Mouse (Mus musculus) embryonic facial prominence, embryonic 10.5 days (tissue): ENCODE measurements around the gene Olfr1380. TPM values are rescaled to one million over a fixed set of nuclear protein-coding genes. Genes with fewer than 3 reads are reported as not detected.
"Not testable (repeated sequence)": the region's sequence is repeated elsewhere in the genome, so short reads cannot be mapped to it uniquely, and the experiment has no call there.

Experiments
- DNase-seq: peaks from one replicate; pipeline ENCODE4 v3.0.0-alpha.2; 2017; ENCODE audit warnings: low spot score
- H3K27ac ChIP-seq: fragments of 300-500 bp; sonication (generic); replicated peaks from 2 replicates; pipeline ENCODE4 v1.5.1; 2016; ENCODE audit warnings: mild to moderate bottlenecking
- H3K27me3 ChIP-seq: fragments of 300-500 bp; sonication (generic); replicated peaks from 2 replicates; pipeline ENCODE4 v1.6.1; 2016; ENCODE audit warnings: low read depth, mild to moderate bottlenecking; ENCODE audit not compliant: poor library complexity, severe bottlenecking
- H3K36me3 ChIP-seq: fragments of 300-500 bp; sonication (generic); replicated peaks from 2 replicates; pipeline ENCODE4 v1.6.1; 2016; ENCODE audit warnings: mild to moderate bottlenecking, moderate library complexity
- H3K4me1 ChIP-seq: fragments of 300-500 bp; sonication (generic); 2 replicates; pipeline ENCODE4 v1.6.1; 2016
- H3K4me3 ChIP-seq: fragments of 300-500 bp; sonication (generic); 2 replicates; pipeline ENCODE4 v1.5.1; 2016; ENCODE audit warnings: mild to moderate bottlenecking, moderate library complexity
- H3K9me3 ChIP-seq: fragments of 300-500 bp; sonication (generic); 2 replicates; pipeline ENCODE4 v1.6.1; 2016; ENCODE audit warnings: mild to moderate bottlenecking
- WGBS: fragments of 180-500 bp; shearing (Covaris S2); methylation state at CpG from one replicate; pipeline ENCODE4 v1.1.7; 2016; 5-methylcytosine and 5-hydroxymethylcytosine counted together
- polyA plus RNA-seq: library from polyadenylated mRNA; unstranded; fragments of >200 nt; fragmentation: Nextera tagmentation; extraction: Ambion mirVana; gene quantifications from 2 replicates; pipeline ENCODE4 v1.2.1, GENCODE M21; 2016

Olfr1380 gene
- not detected in 2 replicates for polyA plus RNA-seq

- H3K36me3 ChIP-seq, H3K4me3 ChIP-seq, H3K9me3 ChIP-seq, H3K4me1 ChIP-seq, H3K27me3 ChIP-seq, DNase-seq, H3K27ac ChIP-seq: not testable (repeated sequence)
- 70% methylated on average over 5 of the region's 5 CpGs for WGBS
Measured at GRCm38 (mm10) chr11:49556578-49556977, at the start of gene Olfr1380. TSS of gene Olfr1380 (plus strand) at chr11:49556878.

- no peak overlapping the region for H3K27ac ChIP-seq
- H3K4me1 ChIP-seq = no peaks in the 10 kb centered on the region
- no peaks in the 10 kb centered on the region for H3K36me3 ChIP-seq
- DNase-seq = no peak
- H3K27me3 ChIP-seq = no peaks in the 10 kb centered on the region
- whole genome bisulfite sequencing = 74% methylated on average over 5 of the region's 5 CpGs
- no peaks in the 10 kb centered on the region for H3K9me3 ChIP-seq
- no peak overlapping the region for H3K4me3 ChIP-seq
Measured at GRCm38 (mm10) chr11:49518086-49518485, 38.6 kb upstream of the Olfr1380 start.

DNA sequence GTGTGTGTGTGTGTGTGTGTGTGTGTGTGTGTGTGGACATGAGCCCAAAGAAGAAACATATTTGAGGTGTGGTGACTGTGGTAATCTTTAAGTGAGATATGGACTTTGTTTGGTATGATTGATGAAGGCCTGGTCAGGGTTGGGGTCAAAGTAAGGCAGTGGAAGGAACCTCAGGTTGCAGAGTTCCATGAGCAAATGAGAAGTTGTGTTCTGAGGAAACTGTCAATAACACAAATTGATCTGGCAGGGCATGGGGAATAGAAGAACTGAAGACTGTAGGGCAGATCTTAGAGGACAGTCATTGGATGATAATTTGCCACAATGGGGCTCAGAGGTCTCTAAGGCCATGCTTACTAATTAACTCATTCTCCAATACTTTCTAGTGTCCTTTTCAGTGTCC lies 37.3 kb upstream of the Olfr1380 start, which contains the start of gene Olfr1383:
TSS of gene Olfr1383 (plus strand) at position 301 of the 400 bp plus-strand sequence.
- H3K9me3 ChIP-seq = no peaks in the 10 kb centered on the region
- no peak within 1 kb of the TSS for H3K4me3 ChIP-seq
- no peak within 1 kb of the TSS for H3K27ac ChIP-seq
- no peaks in the 10 kb centered on the region for H3K36me3 ChIP-seq
- no peaks in the 10 kb centered on the region for H3K4me1 ChIP-seq
- no peaks in the 10 kb centered on the region for H3K27me3 ChIP-seq
- DNase-seq = no peak

GRCm38 (mm10) chr11:49527947-49528346 lies 28.7 kb upstream of the Olfr1380 start, which contains the start of gene Olfr1382:
TSS of gene Olfr1382 (plus strand) at chr11:49528247.
- 86% methylated on average over 3 of the region's 3 CpGs for WGBS
- no peaks in the 10 kb centered on the region for H3K4me1 ChIP-seq
- H3K27ac ChIP-seq = no peak within 1 kb of the TSS
- no peak within 1 kb of the TSS for H3K4me3 ChIP-seq
- no peaks in the 10 kb centered on the region for H3K36me3 ChIP-seq
- no peak for DNase-seq
- no peaks in the 10 kb centered on the region for H3K9me3 ChIP-seq
- no peaks in the 10 kb centered on the region for H3K27me3 ChIP-seq

DNA sequence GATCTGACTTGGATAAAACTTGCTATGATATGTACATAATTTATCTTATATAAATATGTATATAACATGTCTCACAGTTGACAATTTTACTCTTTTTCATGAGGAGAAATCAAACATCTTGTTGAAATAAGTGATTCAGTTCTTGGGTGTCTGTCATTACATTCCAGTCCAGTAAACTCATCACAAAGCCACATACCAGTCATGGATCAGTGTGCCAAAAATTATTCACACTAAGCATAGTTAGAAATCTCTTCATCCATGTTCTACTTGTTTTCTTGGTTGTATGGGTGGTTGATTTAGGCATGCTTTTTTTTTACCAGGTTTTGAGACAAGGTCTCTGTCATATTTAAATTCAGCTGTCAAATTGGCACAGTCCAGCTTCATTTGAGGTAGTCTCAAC lies 23.9 kb upstream of the Olfr1380 start:
- no peak overlapping the region for H3K4me3 ChIP-seq
- H3K27me3 ChIP-seq = no peaks in the 10 kb centered on the region
- no peaks in the 10 kb centered on the region for H3K36me3 ChIP-seq
- no peaks in the 10 kb centered on the region for H3K9me3 ChIP-seq
- DNase-seq = no peak
- no peak overlapping the region for H3K27ac ChIP-seq
- H3K4me1 ChIP-seq = no peaks in the 10 kb centered on the region

GRCm38 (mm10) chr11:49536631-49537030 lies 20.0 kb upstream of the Olfr1380 start:
- H3K27me3 ChIP-seq, DNase-seq, H3K9me3 ChIP-seq, H3K27ac ChIP-seq, H3K36me3 ChIP-seq, H3K4me1 ChIP-seq, H3K4me3 ChIP-seq: not testable (repeated sequence)
- WGBS = 89% methylated on average over 2 of the region's 2 CpGs

DNA sequence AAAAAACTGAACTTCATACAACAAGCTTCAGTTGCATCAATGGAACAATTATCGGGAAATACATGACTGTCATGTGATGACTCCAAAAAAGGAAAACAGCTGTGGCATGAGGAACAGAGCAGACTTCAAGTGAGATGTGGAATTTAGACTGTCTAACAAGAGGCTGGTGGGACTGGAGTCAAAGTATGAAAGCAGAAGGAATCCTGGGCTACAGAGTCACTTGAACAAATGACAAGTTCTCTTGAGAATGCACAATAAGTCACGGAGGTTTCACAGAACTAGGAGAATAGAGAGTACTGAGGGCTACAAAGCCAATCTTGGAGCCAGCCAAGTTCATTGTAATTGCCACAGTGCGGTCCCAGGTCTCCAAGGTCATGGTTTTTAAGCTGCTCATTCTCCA lies 13.5 kb upstream of the Olfr1380 start, which contains the start of gene Olfr1381:
TSS of gene Olfr1381 (plus strand) at position 301 of the 400 bp plus-strand sequence.
- not testable (repeated sequence) for H3K36me3 ChIP-seq, H3K4me3 ChIP-seq, H3K27ac ChIP-seq, H3K27me3 ChIP-seq, DNase-seq, H3K9me3 ChIP-seq, H3K4me1 ChIP-seq
- 81% methylated on average over 3 of the region's 3 CpGs for WGBS

DNA sequence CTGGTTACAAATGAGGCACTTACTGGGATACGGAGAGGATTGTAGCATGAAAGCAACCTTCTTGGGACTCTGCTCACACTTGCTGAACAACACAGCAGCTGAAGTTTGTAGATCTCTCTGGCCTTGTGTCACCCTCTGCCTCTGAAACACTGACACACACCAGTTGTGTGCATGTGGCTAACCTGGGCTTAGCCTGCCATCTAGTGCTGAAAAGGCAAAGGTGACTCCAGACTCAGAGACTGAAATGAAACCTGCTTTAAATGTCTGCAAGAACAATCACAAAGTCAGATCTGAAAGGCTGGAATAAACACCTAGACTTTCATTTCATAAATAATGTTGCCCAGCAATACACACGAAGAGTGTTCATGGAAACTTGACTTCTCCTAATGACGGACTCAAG lies 2.6 kb upstream of the Olfr1380 start:
- not testable (repeated sequence) for H3K27ac ChIP-seq, DNase-seq, H3K4me1 ChIP-seq, H3K27me3 ChIP-seq, H3K9me3 ChIP-seq, H3K36me3 ChIP-seq, H3K4me3 ChIP-seq
- 82% methylated on average over 3 of the region's 3 CpGs for WGBS

DNA sequence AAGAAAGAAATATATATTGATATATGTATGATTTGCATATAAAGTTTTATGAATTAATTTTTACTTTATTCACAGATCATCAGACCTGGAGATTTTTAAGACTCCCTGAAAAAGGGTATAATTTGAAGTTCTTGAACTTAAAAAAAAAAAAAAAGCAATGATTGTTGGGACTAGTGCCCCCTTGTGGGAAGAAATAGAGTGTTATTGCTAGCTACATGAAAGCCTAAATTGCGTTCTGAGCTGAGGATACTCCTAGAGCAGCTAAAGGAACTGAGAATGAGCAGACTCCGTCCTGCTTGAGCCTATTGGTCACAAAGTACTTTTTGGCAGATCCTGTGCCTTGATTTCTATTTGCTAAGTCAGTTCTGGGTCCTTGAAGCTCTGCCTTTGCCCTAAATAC lies 18.4 kb downstream of the Olfr1380 start:
- not testable (repeated sequence) for H3K4me1 ChIP-seq, H3K9me3 ChIP-seq, H3K4me3 ChIP-seq, H3K27ac ChIP-seq, H3K27me3 ChIP-seq, DNase-seq, H3K36me3 ChIP-seq
- WGBS = 42% methylated on average over 2 of the region's 2 CpGs

DNA sequence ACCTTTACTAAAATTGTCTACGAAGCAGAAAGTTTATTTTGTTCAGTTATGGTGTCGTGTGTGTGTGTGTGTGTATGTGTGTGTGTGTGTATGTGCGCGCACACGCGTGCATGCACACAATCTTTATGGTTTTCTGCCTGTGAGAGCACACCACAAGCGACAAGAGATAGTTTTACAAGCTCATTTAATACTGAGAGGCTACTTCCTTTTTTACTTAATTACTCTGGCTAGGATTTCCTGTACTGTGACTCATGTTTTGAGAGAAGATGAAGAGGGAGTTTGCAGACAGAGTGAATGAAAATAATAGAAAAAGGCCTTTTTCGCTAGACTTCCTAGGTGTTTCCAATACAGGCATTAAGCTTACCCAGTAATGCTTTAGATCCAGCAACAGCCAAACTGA lies 23.8 kb downstream of the Olfr1380 start:
- H3K9me3 ChIP-seq, H3K4me1 ChIP-seq, DNase-seq, H3K36me3 ChIP-seq, H3K27me3 ChIP-seq, H3K4me3 ChIP-seq, H3K27ac ChIP-seq: not testable (repeated sequence)
- WGBS = 85% methylated on average over 8 of the region's 8 CpGs

- H3K4me3 ChIP-seq = no peak overlapping the region
- no peaks in the 10 kb centered on the region for H3K36me3 ChIP-seq
- no peaks in the 10 kb centered on the region for H3K27me3 ChIP-seq
- 91% methylated on average over 19 of the region's 19 CpGs for WGBS
- no peak for DNase-seq
- no peaks in the 10 kb centered on the region for H3K9me3 ChIP-seq
- H3K27ac ChIP-seq = no peak overlapping the region
- no peaks in the 10 kb centered on the region for H3K4me1 ChIP-seq
Measured at GRCm38 (mm10) chr11:49590213-49590612, 33.5 kb downstream of the Olfr1380 start.

DNA sequence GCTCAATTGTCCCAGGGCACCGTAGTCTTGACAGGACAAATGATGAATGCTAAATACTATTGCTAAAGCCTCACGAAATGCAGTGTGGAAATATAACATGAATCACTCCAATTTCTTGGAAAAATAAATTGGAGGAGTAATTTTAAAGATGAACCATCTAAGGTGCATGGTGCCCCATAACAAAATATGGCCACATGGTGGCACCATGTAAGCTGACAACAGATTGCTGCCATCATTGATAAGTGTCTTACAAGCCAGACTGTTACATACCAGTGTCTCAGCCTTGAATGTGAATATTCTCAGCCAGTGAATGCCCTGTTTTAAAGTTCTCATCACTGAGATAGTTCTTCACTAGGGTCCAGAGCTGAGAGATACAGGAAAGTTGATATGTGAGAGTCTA lies 40.5 kb downstream of the Olfr1380 start:
- not testable (repeated sequence) for H3K4me1 ChIP-seq, H3K27me3 ChIP-seq, DNase-seq, H3K9me3 ChIP-seq, H3K36me3 ChIP-seq, H3K4me3 ChIP-seq, H3K27ac ChIP-seq
- 72% methylated on average over 2 of the region's 2 CpGs for WGBS

GRCm38 (mm10) chr11:49608306-49608705 lies 51.6 kb downstream of the Olfr1380 start:
- WGBS = 79% methylated on average over 5 of the region's 5 CpGs
- peaks cover 13% of the 10 kb centered on the region for H3K4me1 ChIP-seq
- H3K27me3 ChIP-seq = peaks cover 68% of the 10 kb centered on the region
- H3K4me3 ChIP-seq, DNase-seq, H3K36me3 ChIP-seq, H3K9me3 ChIP-seq, H3K27ac ChIP-seq: not testable (repeated sequence)
